Mouse (Mus musculus) E14TG2a.4 (cell line): ENCODE measurements around the gene Slc43a2.

Experiments
- CTCF ChIP-seq: conservative IDR thresholded peaks from 2 replicates; pipeline ENCODE4 v1.5.1; 2014; ENCODE audit warnings: low read length
- POU5F1 ChIP-seq: IDR thresholded peaks from 2 replicates; pipeline ENCODE4 v1.6.1; 2014; ENCODE audit warnings: low read length, borderline replicate concordance

GRCm38 (mm10) chr11:75508904-75509303 lies 22.6 kb upstream of the Slc43a2 start:
- TF ChIP-seq CTCF (no peak), POU5F1 (no peak)
